Mouse (Mus musculus) midbrain, embryonic 12.5 days (tissue): ENCODE measurements at regions not wholly inside any gene's neighbourhood (a gene's known extent, or its start where the extent isn't known, plus 50 kb on each side); places are given as distances from the start of the nearest gene placed in this dataset.
A peak's percentile ranks its signal among the peaks of the same experiment; 100 is the strongest.

Experiments used
- ATAC-seq: fragments of 200-750 bp; cut with Nextera tagmentation; 2 replicates; pipeline ENCODE4 v1.8.0; 2017; ENCODE audit warnings: low read depth, moderate TSS enrichment, moderate library complexity; ENCODE audit not compliant: low FRiP score
- H3K27ac ChIP-seq: fragments of 300-500 bp; sonication (generic); replicated peaks from 2 replicates; pipeline ENCODE4 v1.5.1; 2016; ENCODE audit warnings: mild to moderate bottlenecking
- H3K27me3 ChIP-seq: fragments of 300-500 bp; sonication (generic); 2 replicates; pipeline ENCODE4 v1.6.1; 2016; ENCODE audit warnings: mild to moderate bottlenecking
- H3K36me3 ChIP-seq: fragments of 300-500 bp; sonication (generic); 2 replicates; pipeline ENCODE4 v1.6.1; 2016
- H3K4me1 ChIP-seq: fragments of 300-500 bp; sonication (generic); 2 replicates; pipeline ENCODE4 v1.6.1; 2016
- H3K4me2 ChIP-seq: fragments of 300-500 bp; sonication (generic); replicated peaks from 2 replicates; pipeline ENCODE4 v1.6.1; 2016; ENCODE audit warnings: mild to moderate bottlenecking, moderate library complexity
- H3K4me3 ChIP-seq: fragments of 300-500 bp; sonication (generic); 2 replicates; pipeline ENCODE4 v1.5.1; 2016; ENCODE audit warnings: mild to moderate bottlenecking
- H3K9ac ChIP-seq: fragments of 300-500 bp; sonication (generic); replicated peaks from 2 replicates; pipeline ENCODE4 v1.6.1; 2016; ENCODE audit warnings: mild to moderate bottlenecking, moderate library complexity
- H3K9me3 ChIP-seq: fragments of 300-500 bp; sonication (generic); 2 replicates; pipeline ENCODE4 v1.6.1; 2016; ENCODE audit warnings: mild to moderate bottlenecking
- WGBS: fragments of 180-500 bp; shearing (Covaris S2); methylation state at CpG from one replicate; pipeline ENCODE4 v1.1.7; 2016; 5-methylcytosine and 5-hydroxymethylcytosine counted together

DNA sequence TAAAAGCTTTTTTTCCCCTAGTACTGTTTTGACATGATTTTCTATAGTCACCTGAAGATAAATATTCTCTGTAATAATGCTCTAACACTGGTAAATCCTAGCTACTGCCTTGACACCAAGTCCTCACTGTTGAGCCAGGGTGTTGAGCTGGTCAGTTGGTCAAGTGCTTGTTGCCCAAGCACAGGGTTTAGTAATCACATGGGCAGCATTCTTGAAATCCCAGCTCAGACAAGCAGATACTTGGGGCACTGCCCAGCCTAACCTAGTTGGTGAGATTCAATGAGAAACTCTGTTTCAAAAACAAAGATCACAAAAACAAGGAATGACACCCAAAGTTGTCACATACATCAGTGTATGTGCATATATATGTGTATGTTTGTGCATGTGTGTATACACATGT is 95.4 kb upstream of the Far2 start:
- Histone ChIP-seq H3K9ac (no peak overlapping the region), H3K27me3 (no peaks in the 10 kb centered on the region), H3K4me1 (no peaks in the 10 kb centered on the region), H3K4me3 (no peak overlapping the region), H3K9me3 (no peaks in the 10 kb centered on the region), H3K4me2 (no peak overlapping the region), H3K27ac (no peak overlapping the region), H3K36me3 (no peaks in the 10 kb centered on the region)
- ATAC-seq, result no peak

- H3K4me3 ChIP-seq, result no peak overlapping the region
- no peaks in the 10 kb centered on the region for H3K9me3 ChIP-seq
- ATAC-seq, result no peak
- 52% methylated on average over 5 of the region's 5 CpGs for WGBS
- H3K9ac ChIP-seq, result no peak overlapping the region
- H3K27me3 ChIP-seq, result no peaks in the 10 kb centered on the region
- no peak overlapping the region for H3K4me2 ChIP-seq
- no peaks in the 10 kb centered on the region for H3K36me3 ChIP-seq
- no peak overlapping the region for H3K27ac ChIP-seq
- H3K4me1 ChIP-seq, result no peaks in the 10 kb centered on the region
These were observed 93.9 kb upstream of the Far2 start for GRCm38 (mm10) chr6:147953058-147953679.

- Histone ChIP-seq H3K27me3 (no peaks in the 10 kb centered on the region), H3K4me3 (no peak overlapping the region), H3K9ac (no peak overlapping the region), H3K27ac (no peak overlapping the region), H3K4me2 (no peak overlapping the region), H3K9me3 (no peaks in the 10 kb centered on the region), H3K4me1 (no peaks in the 10 kb centered on the region), H3K36me3 (no peaks in the 10 kb centered on the region)
- 88% methylated on average over 7 of the region's 7 CpGs for WGBS
- no peak for ATAC-seq
These were observed 93.3 kb upstream of the Far2 start for GRCm38 (mm10) chr6:147953753-147954152.

GRCm38 (mm10) chr6:147954253-147954652 is 92.8 kb upstream of the Far2 start:
- no peaks in the 10 kb centered on the region for H3K4me1 ChIP-seq
- no peak for ATAC-seq
- H3K4me3 ChIP-seq, result no peak overlapping the region
- H3K27me3 ChIP-seq, result no peaks in the 10 kb centered on the region
- no peaks in the 10 kb centered on the region for H3K9me3 ChIP-seq
- H3K4me2 ChIP-seq, result no peak overlapping the region
- WGBS, result 86% methylated on average over 1 of the region's 1 CpGs
- H3K36me3 ChIP-seq, result no peaks in the 10 kb centered on the region
- H3K9ac ChIP-seq, result no peak overlapping the region
- no peak overlapping the region for H3K27ac ChIP-seq

GRCm38 (mm10) chr6:147954967-147955830 is 91.9 kb upstream of the Far2 start:
- 72% methylated on average over 7 of the region's 7 CpGs for WGBS
- H3K9ac ChIP-seq, result no peak overlapping the region
- H3K27me3 ChIP-seq, result no peaks in the 10 kb centered on the region
- no peaks in the 10 kb centered on the region for H3K4me1 ChIP-seq
- no peaks in the 10 kb centered on the region for H3K9me3 ChIP-seq
- H3K4me3 ChIP-seq, result no peak overlapping the region
- no peaks in the 10 kb centered on the region for H3K36me3 ChIP-seq
- no peak overlapping the region for H3K4me2 ChIP-seq
- no peak overlapping the region for H3K27ac ChIP-seq
- peak; percentile 19 for ATAC-seq

- no peak overlapping the region for H3K9ac ChIP-seq
- ATAC-seq, result no peak
- 81% methylated on average over 4 of the region's 4 CpGs for WGBS
- H3K36me3 ChIP-seq, result no peaks in the 10 kb centered on the region
- no peaks in the 10 kb centered on the region for H3K9me3 ChIP-seq
- H3K27ac ChIP-seq, result no peak overlapping the region
- no peaks in the 10 kb centered on the region for H3K27me3 ChIP-seq
- no peak overlapping the region for H3K4me2 ChIP-seq
- H3K4me3 ChIP-seq, result no peak overlapping the region
- no peaks in the 10 kb centered on the region for H3K4me1 ChIP-seq
These were observed 82.3 kb upstream of the Far2 start for GRCm38 (mm10) chr6:147964739-147965138.

DNA sequence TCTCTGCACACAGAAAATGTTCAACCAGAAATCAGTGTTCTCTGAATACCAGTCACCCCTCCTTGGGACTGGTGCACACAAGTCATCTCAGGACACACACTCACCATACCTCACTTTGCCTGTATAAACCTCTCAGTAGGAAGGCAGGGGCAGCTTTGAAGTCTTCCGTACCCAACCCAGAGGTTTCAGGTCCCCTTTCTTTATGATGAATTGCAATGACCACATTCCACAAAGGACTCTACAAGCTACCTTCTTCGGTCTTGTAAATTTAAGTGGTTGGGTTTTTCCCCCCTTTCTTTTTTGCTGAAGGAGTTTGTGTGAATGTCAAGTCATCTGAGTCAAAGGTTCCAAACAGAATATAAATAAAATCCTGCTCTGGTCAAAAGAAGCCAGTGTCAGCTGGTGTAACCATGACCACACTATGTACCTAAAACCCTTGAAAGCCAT is 76.9 kb upstream of the Far2 start:
- Histone ChIP-seq H3K9ac (no peak overlapping the region), H3K27me3 (no peaks in the 10 kb centered on the region), H3K36me3 (no peaks in the 10 kb centered on the region), H3K4me3 (no peak overlapping the region), H3K9me3 (no peaks in the 10 kb centered on the region), H3K4me2 (no peak overlapping the region), H3K27ac (no peak overlapping the region), H3K4me1 (no peaks in the 10 kb centered on the region)
- 86% methylated on average over 2 of the region's 2 CpGs for WGBS
- ATAC-seq, result no peak

- no peak for ATAC-seq
- H3K9me3 ChIP-seq, result no peaks in the 10 kb centered on the region
- no peaks in the 10 kb centered on the region for H3K36me3 ChIP-seq
- WGBS, result 59% methylated on average over 1 of the region's 1 CpGs
- H3K9ac ChIP-seq, result no peak overlapping the region
- no peaks in the 10 kb centered on the region for H3K4me1 ChIP-seq
- H3K4me3 ChIP-seq, result no peak overlapping the region
- no peaks in the 10 kb centered on the region for H3K27me3 ChIP-seq
- no peak overlapping the region for H3K4me2 ChIP-seq
- H3K27ac ChIP-seq, result no peak overlapping the region
These were observed 74.5 kb upstream of the Far2 start for GRCm38 (mm10) chr6:147972552-147972951.

- WGBS, result 84% methylated on average over 2 of the region's 2 CpGs
- H3K9ac ChIP-seq, result no peak overlapping the region
- H3K27me3 ChIP-seq, result no peaks in the 10 kb centered on the region
These were observed 74.0 kb upstream of the Far2 start for GRCm38 (mm10) chr6:147973059-147973458.

GRCm38 (mm10) chr6:147975917-147976316 is 71.1 kb upstream of the Far2 start:
- H3K27me3 ChIP-seq, result no peaks in the 10 kb centered on the region
- no peaks in the 10 kb centered on the region for H3K36me3 ChIP-seq
- H3K4me1 ChIP-seq, result no peaks in the 10 kb centered on the region
- H3K9me3 ChIP-seq, result no peaks in the 10 kb centered on the region
- H3K9ac ChIP-seq, result no peak overlapping the region
- no peak overlapping the region for H3K4me3 ChIP-seq
- WGBS, result 88% methylated on average over 1 of the region's 1 CpGs
- no peak overlapping the region for H3K4me2 ChIP-seq
- ATAC-seq, result no peak
- H3K27ac ChIP-seq, result no peak overlapping the region

More at GRCm38 (mm10) chr6:147973059-147973458, 74.0 kb upstream of the Far2 start:
- no peak for ATAC-seq
- Histone ChIP-seq H3K4me3 (no peak overlapping the region), H3K36me3 (no peaks in the 10 kb centered on the region), H3K4me2 (no peak overlapping the region), H3K4me1 (no peaks in the 10 kb centered on the region), H3K27ac (no peak overlapping the region), H3K9me3 (no peaks in the 10 kb centered on the region)

GRCm38 (mm10) chr6:147989381-147989780 is 57.7 kb upstream of the Far2 start:
- no peak for ATAC-seq
- 75% methylated on average over 4 of the region's 4 CpGs for WGBS
- no peaks in the 10 kb centered on the region for H3K36me3 ChIP-seq
- no peaks in the 10 kb centered on the region for H3K9me3 ChIP-seq
- H3K4me3 ChIP-seq, result no peak overlapping the region
- H3K27me3 ChIP-seq, result no peaks in the 10 kb centered on the region
- H3K4me1 ChIP-seq, result no peaks in the 10 kb centered on the region
- H3K9ac ChIP-seq, result no peak overlapping the region
- H3K27ac ChIP-seq, result no peak overlapping the region
- no peak overlapping the region for H3K4me2 ChIP-seq
